Mouse (Mus musculus): ENCODE measurements around the gene Hrc.

Hrc gene

DNA sequence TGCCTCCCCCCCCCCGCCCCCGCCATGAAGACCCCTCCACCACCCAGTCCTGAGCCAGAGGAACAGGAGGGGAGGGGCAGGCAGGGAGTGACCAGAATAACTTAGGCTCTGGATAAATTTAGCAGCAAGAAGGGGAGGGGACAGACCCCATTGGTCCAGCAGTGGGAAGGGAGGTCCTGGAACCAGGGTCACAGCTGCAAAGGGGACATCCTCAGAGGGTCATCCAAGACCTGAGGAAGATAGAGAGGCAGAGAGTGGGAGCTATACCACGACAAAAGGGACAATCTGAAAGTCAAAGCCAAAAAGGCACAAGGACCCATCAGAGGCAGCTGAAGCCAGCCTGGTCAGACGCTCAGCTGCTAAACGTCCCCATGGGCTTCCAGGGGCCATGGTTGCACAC is at the start of gene Hrc:
Gene Hrc (plus strand): TSS at position 235 of the 400 bp plus-strand sequence.
- no peak for DNase-seq (ENCODE audit: low read depth, low spot score)

DNA sequence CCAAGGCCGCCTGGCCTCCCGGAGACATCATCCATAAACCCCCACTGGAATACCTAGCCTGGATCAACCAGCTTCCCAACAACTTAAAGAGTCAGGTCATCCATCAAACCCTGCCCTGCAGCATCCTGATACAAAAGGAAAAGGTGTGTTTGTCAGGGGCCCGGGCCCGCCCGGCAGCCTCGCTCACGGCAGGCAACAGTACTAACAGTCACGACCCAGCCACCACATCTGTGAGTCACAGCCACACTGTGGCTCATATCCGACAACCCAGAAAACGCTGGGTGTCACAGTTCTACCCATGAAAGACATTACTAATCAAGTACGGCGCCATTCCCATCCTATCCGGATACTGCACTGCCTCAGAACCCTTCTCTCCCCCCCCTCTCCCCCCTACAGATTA is 48.6 kb upstream of the Hrc start:
- no peak for DNase-seq (ENCODE audit: low read depth, low spot score)

DNA sequence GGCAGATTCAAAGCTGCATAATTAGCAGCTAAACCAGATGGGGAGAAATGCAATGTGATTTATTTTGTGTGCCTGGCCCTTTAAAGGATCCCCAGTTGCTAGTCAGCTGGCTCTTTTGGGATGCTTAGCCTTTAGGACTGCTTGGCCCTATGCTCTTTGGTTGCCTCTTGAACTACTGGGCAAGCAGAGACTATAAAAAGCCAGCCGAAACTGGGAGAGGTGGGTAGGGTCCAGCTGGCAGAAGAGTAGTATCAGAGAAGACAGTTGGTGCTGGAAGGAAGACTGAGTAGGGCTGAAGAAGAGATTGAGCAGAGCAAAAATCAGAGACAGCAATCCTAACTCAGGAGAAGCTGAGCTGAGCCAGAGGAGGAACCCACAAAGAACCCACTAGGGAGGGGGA is 38.5 kb upstream of the Hrc start:
- DNase-seq (ENCODE audit: low read depth, low spot score) = no peak

DNA sequence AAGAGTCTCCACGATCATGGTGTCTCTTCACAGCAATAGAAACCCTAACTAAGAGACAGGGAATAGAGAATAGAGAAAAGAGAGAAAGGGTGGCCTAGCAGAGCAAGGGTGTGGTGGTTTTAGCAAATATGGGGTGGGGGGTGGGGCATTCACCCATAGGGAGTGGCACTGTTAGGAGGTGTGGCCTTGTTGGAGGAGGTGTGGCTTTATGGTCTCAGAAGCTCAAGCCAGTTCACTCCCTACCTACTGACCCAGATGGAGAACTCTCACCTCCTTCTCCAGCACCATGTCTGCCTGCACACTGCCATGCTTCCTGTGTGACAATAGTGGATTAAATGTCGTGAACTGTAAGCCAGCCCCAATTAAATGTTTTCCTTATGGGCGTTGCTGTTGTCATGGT is 37.5 kb upstream of the Hrc start:
- no peak for DNase-seq (ENCODE audit: low read depth, low spot score)

DNA sequence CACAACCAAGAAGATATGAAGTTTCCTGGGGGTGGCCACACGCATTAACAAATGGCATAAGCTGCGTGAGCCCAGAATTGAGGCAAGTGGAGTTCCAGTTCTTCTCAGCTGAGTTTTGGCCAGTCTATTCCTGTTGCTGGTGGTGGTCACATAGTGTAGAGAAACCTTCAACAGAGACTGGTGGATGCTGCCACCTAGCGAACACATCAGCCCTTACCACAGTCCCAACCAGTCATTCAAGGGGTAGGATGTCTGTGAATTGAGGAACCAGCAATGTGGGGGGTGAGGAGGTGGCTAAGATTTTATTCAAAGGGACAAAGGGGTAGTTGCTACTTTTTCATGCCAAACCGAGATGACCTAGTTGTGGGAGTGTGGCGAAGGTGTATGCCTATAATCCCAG is 35.3 kb upstream of the Hrc start:
- no peak for DNase-seq (ENCODE audit: low read depth, low spot score)

DNA sequence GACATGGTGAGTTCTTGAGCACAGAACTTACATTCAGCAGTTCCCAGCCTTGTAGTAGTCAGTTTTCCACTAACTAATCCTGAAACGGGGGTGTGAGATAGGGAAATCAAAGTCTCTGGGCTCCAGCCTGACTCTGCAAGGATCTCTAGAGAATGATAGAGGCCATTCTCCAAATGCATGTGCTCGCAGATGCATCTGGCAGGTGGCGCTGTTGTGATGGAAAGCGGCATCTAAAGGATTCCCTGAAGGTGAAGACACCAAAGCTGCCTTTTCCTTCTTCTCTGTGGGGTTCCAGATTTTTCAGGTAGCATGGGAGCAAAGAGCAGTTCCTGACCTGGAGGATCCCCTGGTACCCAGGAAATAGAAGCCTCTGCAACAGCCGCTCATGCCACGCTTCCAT is 34.8 kb upstream of the Hrc start:
- DNase-seq (ENCODE audit: low read depth, low spot score) = no peak

DNA sequence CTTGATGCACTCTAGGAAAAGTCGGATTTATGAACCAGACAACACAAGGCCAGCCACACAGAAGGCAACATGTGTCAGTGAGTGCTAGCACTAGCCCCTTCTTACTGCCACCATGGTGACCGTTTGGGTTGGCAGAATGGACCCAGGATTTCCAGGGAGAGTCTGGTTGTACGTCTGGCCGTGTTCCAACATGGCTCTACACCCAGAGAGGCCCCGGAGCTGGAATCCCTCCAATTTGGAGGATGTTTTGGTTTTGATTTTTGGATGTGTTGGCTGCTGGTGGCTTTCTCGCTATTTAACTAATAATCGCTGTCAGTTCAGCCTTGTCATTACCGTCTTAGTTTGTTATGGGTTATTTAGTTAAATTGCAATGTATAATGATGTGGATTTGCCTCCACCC is 32.5 kb upstream of the Hrc start:
- no peak for DNase-seq (ENCODE audit: low read depth, low spot score)

DNA sequence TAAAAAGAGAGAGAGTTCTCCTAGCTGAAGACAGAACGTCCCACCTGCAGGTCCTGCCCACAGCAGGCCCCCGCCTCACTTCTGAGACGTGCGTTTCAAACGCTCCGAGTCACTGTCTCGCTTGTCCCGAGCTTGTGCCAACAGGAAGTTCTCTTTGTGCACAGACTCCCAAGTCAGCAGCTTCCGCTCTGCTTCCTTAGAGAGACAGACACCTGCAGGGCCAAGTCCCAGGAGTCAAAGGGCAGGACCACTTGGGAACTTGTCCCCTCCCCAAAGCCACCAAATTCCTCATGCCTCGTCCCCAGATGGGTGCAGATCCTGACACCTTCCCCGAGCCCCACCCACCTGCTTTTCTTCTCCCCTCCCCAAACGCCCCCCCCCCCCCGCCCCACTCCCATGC is 30.2 kb upstream of the Hrc start:
- no peak for DNase-seq (ENCODE audit: low read depth, low spot score)

DNA sequence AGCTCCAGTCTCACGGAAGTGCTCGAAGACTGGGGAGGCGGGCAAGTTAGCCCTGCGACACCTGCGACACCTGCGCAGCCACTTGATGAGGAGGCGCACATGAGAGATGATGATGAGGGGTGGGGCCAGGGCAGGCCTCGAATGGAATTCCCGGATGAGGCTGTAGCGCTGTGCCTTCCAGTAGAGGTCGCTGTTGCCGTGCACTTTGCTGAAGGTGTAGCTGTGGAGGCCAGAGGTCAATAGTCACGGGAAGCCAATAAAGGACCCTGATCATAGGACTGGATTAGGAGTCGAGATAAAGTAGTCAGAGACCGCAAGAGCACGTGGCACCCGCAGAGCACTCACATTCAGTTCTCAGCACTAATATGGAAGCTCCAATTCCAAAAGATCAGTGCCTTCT is 29.8 kb upstream of the Hrc start:
- peak; percentile 78 for DNase-seq (ENCODE audit: low read depth, low spot score)

DNA sequence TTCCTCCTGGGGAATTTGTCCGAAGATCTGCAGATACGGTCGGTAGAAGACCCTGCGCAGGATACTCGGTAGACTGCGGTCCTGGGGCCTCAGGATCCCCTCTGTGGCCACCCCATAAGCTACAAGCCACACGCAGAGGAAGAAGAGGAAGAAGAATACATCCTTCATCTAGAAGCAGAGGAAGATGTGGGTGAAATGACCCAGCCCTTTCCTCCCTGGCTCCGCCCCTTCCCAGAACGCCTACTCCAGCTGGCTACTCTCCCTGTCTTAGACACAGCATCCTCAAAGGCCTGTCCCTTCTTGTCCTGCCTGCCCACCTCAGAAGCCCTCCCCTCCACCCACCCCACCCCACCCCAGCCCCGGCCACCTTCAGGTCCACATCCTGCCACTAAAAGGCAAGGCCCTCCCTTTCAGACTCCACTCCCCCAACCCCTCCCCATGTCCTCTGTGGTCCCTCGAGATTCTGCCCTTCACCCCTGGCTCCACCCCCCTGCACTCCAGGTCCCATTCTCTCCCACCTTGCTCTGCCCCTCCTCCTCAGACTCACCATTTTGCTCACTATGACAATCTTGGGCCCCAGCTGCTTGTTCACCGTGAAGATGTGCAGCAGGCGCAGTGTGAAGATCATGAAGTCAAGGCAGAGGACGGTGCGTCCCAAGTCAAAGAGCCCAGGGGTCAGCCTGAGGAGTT is 26.4 kb upstream of the Hrc start:
- no peak for DNase-seq (ENCODE audit: low read depth, low spot score)

DNA sequence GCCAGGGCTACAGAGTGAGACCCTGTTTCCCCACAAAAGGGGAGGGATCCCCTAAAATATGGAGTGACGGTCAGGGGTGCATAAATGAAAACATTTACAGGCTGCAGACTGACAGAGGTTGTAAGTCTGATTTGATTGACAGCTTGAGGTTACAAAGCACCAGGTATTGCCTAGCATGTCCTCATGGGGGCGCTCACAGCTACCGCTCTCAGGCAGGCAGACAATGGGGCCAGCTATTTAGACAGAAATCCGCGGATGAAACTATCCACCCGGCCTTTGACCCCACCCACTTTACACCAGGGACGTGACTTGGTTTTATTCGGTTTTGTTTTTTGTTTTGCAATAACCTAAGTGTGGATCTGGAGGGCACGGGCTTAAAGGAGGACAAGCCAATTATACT is 25.6 kb upstream of the Hrc start:
- DNase-seq (ENCODE audit: low read depth, low spot score) = peak; percentile 52

DNA sequence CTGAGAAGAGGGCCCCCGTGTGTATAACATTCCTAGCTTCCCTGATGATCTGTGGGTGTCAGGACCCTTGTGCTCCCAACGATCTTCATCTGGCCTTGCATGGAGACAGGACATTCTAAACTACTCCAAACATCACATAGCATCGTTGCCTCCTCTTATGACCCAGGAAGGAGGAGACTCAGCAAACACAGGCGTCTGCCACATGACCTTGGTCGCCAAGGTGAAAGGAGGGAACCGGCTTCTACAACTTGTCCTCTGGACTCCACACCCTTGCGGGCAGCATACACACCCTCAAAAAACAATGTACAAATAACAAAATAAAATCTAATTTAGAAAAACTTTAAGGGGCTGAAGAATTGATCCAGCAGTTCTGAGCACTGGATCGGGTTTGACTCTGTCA is 23.1 kb upstream of the Hrc start:
- DNase-seq (ENCODE audit: low read depth, low spot score) = no peak

DNA sequence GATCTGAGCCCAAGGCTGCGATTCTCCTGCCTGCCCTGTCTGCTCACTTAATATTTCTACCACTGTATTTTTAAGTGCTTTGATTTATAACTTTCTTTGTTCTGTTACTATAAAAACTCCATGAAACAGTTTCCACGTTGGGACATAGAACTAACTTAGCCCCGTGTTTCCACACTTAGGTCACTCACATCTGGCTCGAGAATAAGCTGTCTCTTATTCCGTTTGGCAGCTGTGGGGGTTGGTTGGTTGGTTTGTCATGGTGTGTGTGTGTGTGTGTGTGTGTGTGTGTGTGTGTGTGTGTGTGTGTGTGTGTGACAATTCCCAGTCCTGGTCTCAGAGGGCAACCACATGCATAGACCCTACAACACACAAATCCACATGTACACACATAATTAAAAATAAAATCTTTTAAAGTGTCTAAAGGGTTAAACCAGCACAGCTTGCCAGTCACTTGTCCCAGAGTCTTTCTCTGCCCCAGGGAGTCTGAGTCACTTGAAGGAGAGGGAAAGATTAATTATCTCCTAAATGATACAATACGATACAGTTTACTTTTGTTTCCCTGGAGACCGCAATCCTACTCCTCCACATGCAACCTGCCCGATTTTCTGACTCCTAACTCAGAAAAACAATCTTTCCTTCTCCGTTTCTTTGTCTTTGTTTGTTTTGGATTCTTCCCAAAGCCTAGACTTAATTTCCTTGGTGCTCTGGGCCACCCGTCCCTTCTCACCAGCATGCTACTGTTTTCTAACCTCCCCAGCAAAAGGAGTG is 22.2 kb upstream of the Hrc start:
- no peak for DNase-seq (ENCODE audit: low read depth, low spot score)

DNA sequence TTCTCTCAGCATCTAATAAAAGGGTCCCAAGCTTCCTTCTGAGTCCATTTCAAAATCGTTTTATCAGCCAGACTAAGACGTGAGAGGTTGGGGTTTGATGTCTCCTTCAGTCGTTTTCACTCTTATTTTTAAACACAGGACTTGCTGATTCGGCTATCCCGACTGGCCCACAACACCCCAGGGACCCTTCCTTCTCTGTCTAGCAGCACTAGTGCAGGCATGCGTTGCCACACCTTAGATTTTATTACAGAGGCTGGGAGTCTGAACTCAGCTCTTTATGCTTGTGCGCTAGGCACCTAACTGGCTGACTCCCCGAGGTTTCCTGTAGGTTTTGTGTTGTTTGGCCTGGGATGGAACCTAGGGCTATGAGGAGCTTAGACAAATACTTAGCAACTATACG is 21.6 kb upstream of the Hrc start:
- no peak for DNase-seq (ENCODE audit: low read depth, low spot score)

DNA sequence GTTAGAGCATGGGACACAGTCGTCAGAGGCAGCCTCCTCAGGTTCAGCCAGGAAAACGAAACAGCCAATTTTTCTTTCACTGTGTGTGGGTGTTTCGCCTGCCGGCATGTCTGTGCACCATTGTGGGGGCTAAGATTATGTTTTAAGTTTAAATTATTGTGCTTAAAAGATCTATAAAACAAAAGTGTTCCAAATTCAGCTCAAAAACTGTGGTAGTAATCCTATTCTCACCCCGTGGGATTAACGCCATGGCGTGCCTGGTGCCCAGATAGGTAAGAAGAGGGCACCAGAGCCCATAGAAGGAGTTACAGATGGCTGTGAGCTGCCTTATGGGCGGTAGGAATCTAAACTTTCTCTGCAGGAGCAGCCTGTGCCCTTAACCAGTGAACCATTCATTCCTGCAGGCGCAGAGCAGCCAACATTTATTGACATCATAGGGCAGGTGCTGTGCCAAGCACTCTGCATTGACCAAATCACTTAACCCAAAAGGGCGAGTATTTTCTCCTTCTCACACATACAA is 19.8 kb upstream of the Hrc start:
- no peak for DNase-seq (ENCODE audit: low read depth, low spot score)

DNA sequence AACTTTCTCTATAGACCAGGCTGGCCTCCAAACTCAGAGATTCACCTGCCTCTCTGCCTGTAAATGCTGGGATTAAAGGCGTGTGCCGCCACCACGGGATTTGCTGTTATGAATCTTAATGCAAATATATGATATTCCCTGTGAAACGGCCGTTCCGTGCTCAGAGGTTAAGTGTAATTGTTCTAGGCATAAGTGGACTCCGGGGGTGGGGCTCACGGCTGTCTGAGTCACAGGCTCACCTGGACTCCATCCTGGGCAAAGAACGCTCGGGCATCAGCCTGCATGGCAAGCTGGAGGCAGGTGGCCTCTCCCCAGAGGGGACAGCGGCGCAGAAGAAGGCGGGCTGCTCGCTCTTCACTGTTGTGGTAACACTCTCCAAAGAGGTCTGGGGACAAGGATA is 18.6 kb upstream of the Hrc start:
- no peak for DNase-seq (ENCODE audit: low read depth, low spot score)

DNA sequence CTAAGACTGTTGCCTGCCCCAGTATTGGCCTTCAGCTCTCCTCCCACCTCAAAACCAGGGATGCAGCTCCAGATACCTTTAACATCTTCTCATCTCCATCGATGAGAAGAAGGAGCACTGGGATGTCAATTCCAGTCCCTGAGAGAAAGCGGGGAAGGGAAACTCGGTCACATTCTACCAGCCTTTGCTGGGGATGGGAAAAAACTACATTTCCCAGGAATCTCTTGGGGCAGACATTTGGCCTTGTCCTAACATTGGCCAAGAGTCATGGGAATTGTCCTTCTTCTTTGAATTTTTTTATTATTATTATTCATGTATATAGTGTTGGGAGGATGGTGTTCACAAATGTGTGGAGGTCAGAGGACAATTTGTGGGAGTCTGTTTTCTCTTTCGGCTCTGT is 12.8 kb upstream of the Hrc start:
- DNase-seq (ENCODE audit: low read depth, low spot score) = no peak

DNA sequence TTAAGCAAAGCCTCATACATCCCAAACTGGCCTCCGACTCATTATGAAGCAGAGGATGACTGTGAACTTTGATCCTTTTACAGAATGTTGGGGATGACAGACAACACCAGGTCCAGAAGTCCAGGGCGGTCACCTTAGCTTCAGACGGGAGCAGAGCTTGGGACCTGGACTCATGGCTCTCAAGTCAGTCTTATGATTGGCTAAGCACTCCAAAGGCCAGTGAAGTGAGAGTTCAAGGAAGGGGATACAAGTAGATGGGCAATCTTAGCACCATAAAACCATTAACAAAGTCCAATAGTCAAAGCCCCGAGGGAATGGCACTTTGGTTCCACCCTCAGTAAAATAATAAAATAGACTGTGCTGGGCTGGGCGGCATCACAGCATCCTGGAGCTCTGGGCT is 12.0 kb upstream of the Hrc start:
- no peak for DNase-seq (ENCODE audit: low read depth, low spot score)

DNA sequence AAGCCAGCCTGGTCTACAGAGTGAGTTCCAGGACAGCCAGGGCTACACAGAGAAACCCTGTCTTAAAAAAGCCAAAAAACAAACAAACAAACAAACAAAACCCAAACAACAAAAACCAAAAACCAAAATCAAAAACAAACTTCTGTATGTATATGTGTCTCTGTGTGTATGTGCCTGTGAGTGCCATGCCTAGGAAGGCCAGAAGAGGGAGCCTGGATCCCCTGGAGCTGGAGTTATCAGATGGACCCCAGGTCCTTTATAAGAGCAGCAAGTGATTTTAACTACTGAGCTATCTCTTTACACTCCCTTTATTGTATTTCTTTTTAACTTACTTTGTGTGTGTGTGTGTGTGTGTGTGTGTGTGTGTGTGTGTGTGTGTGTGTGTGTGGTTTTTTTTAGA is 9.3 kb upstream of the Hrc start:
- no peak for DNase-seq (ENCODE audit: low read depth, low spot score)

DNA sequence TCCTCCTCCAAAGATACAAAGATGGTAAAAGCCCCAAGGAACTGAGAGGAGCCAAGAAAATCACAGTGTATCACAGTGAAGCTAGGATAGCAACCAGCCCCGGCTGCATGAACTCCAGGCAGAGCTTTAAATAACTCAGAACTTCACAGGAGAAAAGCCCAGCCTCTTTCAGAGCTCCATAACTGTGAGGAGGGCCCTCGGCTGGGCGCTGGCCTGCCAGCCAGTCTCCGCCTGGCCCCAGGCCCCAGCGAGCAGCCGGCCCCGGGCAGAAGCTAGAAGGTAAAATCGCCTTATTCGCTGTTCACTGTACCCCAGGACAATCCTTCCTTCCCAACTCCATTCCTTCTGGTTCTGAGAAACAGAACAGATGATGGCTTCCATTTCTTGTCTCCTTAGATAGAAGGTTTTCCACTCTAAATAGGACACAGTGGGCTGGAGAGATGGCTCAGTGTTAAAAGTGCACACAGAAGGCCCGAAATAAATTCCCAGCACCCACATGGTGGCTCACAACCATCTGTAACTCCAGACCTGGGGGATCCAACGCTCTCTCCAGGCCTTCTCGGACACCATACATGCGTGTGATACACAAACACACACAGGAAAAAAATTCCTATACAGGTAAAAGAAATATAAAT is 6.1 kb upstream of the Hrc start:
- no peak for DNase-seq (ENCODE audit: low read depth, low spot score)

DNA sequence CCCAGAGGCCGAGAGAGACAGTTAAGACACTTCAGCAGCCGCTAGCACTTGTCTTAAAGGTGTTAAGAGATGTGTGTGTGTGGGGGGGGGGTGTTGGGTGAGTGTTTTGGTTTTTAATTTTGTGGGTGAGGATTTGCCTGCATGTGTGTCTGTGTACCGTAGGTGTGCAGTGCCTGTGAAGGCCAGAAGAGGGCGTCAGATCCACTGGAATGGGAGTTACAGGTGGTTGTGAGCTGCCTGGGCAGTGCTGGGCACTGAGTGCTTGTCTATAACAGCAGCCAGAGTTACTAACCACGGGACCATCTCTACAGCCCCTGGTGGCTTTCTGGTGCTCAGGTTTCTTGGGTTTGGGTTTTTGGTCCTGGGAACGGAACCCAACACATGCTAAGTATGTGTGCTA is 3.6 kb upstream of the Hrc start:
- DNase-seq (ENCODE audit: low read depth, low spot score) = no peak

DNA sequence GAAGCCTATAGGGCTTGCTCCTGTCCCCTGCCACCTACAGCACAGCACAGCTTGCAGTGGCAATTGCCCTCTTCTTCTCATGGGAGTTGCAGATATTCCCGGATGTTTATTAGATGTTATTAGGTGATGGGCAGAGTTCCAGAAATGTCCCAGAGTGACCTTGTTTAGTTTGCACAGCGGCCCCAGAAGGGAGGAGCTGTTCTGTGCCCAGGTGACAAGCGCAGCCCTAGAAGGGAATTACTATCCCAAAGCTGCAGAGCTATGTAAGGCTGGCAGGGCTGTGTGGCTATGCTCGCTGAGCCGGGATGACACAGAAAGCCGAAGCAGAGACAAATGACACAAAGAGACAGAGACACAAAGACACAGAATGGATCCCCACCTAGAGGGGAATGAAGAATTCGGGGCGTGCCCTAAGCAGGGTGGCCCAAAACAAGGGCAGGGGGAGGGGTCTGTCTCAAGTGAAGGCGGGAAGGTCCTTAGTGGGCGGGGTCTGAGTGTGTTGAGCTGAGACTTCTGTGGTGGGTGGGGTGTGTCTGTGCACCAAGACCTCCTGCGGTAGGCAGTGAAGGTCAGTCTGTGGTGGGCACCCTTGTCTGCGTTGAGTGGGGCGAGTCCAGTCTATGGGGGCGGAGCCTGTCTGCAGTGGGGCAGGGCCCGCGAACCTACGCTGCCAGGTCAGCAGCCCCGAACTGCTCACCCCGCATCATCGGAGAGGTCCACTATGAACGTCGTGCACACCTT is 2.2 kb upstream of the Hrc start:
- DNase-seq (ENCODE audit: low read depth, low spot score) = peak; percentile 77
